Mouse (Mus musculus) forebrain, embryonic 10.5 days (tissue): ENCODE results near the gene Ptp4a2. TPM values are rescaled to one million over a fixed set of nuclear protein-coding genes. Genes with fewer than 3 reads are reported as not detected.
"Not testable (repeated sequence)": the region's sequence is repeated elsewhere in the genome, so short reads cannot be mapped to it uniquely, and the experiment has no call there.

Experiments
- DNase-seq: peaks from one replicate; pipeline ENCODE4 v3.0.0-alpha.2; 2017; ENCODE audit warnings: low spot score; ENCODE audit errors: extremely low spot score
- H3K27ac ChIP-seq: fragments of 300-500 bp; sonication (generic); 2 replicates; pipeline ENCODE4 v1.5.1; 2016; ENCODE audit warnings: mild to moderate bottlenecking
- H3K27me3 ChIP-seq: fragments of 300-500 bp; sonication (generic); 2 replicates; pipeline ENCODE4 v1.6.1; 2016; ENCODE audit warnings: mild to moderate bottlenecking; ENCODE audit not compliant: poor library complexity, severe bottlenecking
- H3K36me3 ChIP-seq: fragments of 300-500 bp; sonication (generic); replicated peaks from 2 replicates; pipeline ENCODE4 v1.6.1; 2016; ENCODE audit warnings: mild to moderate bottlenecking, moderate library complexity
- H3K4me1 ChIP-seq: fragments of 300-500 bp; sonication (generic); 2 replicates; pipeline ENCODE4 v1.6.1; 2016
- H3K4me3 ChIP-seq: fragments of 300-500 bp; sonication (generic); 2 replicates; pipeline ENCODE4 v1.5.1; 2016; ENCODE audit warnings: mild to moderate bottlenecking, moderate library complexity
- H3K9me3 ChIP-seq: fragments of 300-500 bp; sonication (generic); 2 replicates; pipeline ENCODE4 v1.6.1; 2016; ENCODE audit warnings: mild to moderate bottlenecking, moderate library complexity
- WGBS: fragments of 180-500 bp; shearing (Covaris S2); methylation state at CpG from one replicate; pipeline ENCODE4 v1.1.7; 2016; 5-methylcytosine and 5-hydroxymethylcytosine counted together
- microRNA-seq: library from miRNA; unstranded; fragments of <30 nt; microRNA quantifications from one replicate; pipeline ENCODE4, GENCODE M21; 2017
- polyA plus RNA-seq: library from polyadenylated mRNA; unstranded; fragments of >200 nt; fragmentation: Nextera tagmentation; extraction: Ambion mirVana; gene quantifications from 2 replicates; pipeline ENCODE4 v1.2.1, GENCODE M21; 2016

Gene Ptp4a2
- polyA plus RNA-seq, 1 experiment from 2014 or later, result 328 TPM

DNA sequence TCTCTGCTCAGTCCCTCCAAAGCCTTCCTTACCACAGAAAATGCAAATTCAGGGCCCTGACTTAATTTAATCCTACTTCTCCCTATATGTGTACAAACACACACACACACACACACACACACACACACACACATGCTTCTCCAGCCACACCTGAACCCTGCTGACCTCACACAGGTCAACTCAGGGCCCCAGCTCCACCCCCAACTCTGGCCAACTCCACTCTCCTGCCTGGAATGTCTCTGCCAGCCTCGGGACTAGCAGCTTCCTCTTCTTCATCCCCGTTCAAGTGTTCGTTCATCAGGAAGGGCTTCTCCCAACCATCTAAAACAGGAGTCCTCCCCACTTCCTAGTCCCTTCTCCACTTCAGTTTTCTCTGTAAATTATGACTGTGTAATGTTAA is 70.6 kb downstream of the Ptp4a2 start:
- H3K9me3 ChIP-seq, result no peaks in the 10 kb centered on the region
- no peaks in the 10 kb centered on the region for H3K36me3 ChIP-seq
- DNase-seq, result no peak
- H3K4me1 ChIP-seq, result peaks cover 61% of the 10 kb centered on the region
- H3K27ac ChIP-seq, result peak overlapping the region; percentile 30; the same call in 1 of the 2 replicates
- WGBS, result 39% methylated on average over 3 of the region's 3 CpGs
- no peaks in the 10 kb centered on the region for H3K27me3 ChIP-seq
- no peak overlapping the region for H3K4me3 ChIP-seq

DNA sequence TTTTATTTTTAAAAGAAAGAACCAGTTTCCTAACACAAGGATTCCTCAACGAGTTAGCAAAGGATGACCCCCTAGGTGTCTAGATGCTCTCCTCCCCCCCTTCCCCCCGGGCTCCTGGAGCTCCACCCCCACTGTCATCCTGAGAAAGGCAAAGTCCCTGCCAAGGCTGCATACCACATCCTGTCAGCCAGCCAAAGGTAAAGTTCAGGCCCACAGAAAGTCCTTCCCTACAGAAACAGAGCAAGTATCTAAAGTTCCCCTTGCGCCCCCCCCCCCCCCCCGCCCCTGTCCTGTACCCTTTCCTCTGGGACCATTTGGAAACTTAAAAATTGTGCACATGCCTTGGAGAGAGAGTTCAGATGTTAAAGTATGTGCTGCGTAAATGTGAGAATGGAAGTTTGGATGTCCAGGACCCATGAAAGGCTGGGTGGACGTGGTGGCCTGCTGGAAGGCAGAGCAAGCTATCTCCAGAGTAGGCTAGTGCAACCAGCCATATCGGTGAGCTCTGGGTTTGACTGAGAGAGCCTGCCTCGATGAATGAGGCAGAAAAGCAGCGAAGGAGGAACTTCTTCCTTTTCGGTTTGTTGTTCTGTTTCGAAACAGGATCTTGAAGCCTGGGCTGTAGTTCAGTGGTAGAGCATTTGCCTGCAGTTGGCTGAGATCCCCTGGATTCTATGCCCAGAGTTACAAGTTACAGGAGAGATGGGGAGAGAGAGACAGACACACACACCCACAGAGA is 71.7 kb downstream of the Ptp4a2 start:
- Histone ChIP-seq H3K36me3 (no peaks in the 10 kb centered on the region), H3K27me3 (no peaks in the 10 kb centered on the region), H3K4me1 (peaks cover 51% of the 10 kb centered on the region), H3K27ac (peak overlapping the region; percentile 37), H3K4me3 (no peak overlapping the region), H3K9me3 (no peaks in the 10 kb centered on the region)
- 41% methylated on average over 11 of the region's 11 CpGs for WGBS
- no peak for DNase-seq

DNA sequence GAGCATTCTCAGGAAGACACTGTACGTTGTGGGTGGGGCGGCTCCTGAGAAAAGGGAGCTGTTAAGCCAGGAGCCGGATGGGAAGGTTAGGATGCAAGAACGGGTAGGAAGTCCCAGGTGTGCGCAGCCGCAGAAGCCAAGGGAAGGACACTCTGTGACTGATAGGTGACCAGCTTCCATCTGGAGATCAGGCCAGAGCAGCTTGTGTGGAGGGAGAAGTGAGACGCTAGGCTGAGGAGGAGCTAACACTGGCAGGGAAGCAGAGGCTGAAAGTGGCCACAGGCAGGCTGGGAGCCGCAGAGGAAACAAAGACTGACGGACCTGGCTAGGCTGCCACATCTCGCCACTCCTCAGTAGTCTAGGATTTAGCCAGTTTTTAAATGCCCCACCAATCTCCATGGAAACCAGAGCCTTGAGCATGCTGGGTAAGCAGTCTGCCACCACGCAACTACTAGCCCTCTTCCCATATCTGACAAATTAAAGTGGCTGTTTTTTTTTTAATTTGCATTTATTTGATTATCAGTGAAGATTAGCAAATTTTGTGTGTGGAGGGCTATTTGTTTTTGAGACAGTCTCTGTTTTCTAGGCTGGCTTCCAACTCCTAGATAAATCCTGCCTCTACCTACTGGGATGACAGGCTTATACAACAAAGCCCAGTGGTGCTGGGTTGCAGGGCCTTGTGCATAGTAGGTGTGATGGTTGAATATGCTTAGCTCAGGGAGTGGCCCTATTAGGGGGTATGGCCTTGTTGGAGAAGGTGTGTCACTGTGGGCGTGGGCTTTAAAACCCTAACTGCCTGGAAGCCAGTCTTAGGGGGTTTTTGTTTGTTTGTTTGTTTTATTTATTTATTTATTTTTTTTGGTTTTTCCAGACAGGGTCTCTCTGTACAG is 73.3 kb downstream of the Ptp4a2 start:
- 58% methylated on average over 12 of the region's 12 CpGs for WGBS
- H3K36me3 ChIP-seq, result no peaks in the 10 kb centered on the region
- peak; percentile 24 for DNase-seq
- peaks cover 37% of the 10 kb centered on the region for H3K4me1 ChIP-seq
- H3K27ac ChIP-seq, result peak overlapping the region; percentile 79
- no peaks in the 10 kb centered on the region for H3K9me3 ChIP-seq
- H3K27me3 ChIP-seq, result no peaks in the 10 kb centered on the region
- no peak overlapping the region for H3K4me3 ChIP-seq

DNA sequence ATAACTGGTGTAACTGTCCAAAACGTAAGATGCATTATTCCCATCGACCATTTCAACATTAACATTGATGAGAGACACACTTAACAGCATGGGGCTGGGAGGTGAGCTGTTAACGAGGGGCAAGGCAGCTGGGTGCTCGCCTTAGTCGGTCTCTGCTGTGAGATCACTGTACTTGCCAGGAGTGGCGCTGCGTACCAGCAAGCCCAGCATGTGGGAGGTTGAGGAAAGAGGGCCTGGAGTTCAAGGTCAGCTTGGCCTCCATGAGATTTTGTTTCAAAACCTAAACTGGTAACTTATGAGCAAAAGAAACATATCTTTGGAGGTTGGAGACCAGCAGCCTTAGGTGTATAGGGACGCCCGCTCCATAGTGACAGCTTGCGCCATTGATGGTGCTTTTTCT is 78.6 kb downstream of the Ptp4a2 start:
- 89% methylated on average over 10 of the region's 10 CpGs for WGBS
- Histone ChIP-seq H3K9me3 (no peaks in the 10 kb centered on the region), H3K27me3 (no peaks in the 10 kb centered on the region), H3K36me3 (no peaks in the 10 kb centered on the region), H3K27ac (no peak overlapping the region), H3K4me1 (no peaks in the 10 kb centered on the region), H3K4me3 (no peak overlapping the region)
- DNase-seq, result no peak

DNA sequence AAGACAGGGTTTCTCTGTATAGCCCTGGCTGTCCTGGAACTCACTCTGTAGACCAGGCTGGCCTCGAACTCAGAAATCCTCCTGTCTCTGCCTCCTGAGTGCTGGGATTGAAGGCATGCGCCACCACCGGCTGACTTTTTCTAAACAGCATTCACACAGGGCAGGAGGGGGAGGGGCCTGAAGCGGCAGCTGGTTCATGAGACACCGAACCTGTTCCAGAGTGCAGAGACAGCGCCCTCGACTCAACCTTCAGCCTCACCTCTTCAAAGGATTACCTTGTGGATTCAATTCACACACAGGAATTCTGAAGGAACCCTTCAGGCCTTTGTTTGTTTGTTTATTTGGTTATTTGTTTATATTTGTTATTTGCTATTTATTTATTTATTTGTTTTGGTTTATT is 79.1 kb downstream of the Ptp4a2 start:
- Histone ChIP-seq H3K4me3 (no peak overlapping the region), H3K9me3 (no peaks in the 10 kb centered on the region), H3K27ac (no peak overlapping the region), H3K27me3 (no peaks in the 10 kb centered on the region), H3K36me3 (no peaks in the 10 kb centered on the region), H3K4me1 (no peaks in the 10 kb centered on the region)
- DNase-seq, result no peak
- WGBS, result 92% methylated on average over 7 of the region's 7 CpGs

DNA sequence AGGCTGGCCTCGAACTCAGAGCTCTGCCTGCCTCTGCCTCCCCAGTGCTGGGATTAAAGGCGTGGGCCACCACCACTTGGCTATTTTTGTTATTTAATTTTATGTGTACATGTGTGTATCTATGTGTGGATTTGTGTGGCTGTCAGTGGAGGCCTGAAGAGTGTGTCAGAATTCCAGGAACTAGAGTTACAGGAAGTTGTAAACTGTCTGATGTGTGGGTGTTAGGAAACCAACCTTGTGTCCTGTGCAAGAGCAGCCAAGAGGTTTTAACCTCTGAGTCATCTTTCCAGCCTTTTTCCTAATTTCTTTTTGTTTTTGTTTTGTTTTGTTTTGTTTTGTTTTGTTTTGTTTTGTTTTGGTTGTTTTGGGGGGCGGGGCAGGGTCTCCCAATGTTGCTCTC is 83.8 kb downstream of the Ptp4a2 start:
- no peak for DNase-seq
- H3K36me3 ChIP-seq, result no peaks in the 10 kb centered on the region
- H3K4me3 ChIP-seq, result no peak overlapping the region
- H3K9me3 ChIP-seq, result no peaks in the 10 kb centered on the region
- no peaks in the 10 kb centered on the region for H3K4me1 ChIP-seq
- no peak overlapping the region for H3K27ac ChIP-seq
- H3K27me3 ChIP-seq, result no peaks in the 10 kb centered on the region
- WGBS, result 91% methylated on average over 3 of the region's 3 CpGs

DNA sequence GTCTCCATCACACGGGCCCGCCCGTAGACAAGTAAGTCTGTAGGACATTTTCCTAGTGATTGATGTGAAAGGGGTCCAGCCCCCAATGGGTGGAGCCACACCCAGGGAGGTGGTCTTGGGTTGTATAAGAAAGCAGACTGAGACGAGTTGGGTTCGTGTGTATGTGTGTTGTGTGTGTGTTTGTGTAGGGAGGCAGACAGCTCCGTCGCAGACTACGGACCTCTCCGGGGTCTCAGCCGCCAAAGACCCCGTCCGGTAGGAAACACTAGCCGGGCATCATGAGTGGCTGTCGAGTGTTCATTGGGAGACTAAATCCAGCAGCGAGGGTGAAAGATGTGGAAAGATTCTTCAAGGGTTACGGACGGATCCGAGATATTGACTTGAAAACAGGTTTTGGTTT is 87.8 kb downstream of the Ptp4a2 start:
- H3K36me3 ChIP-seq, H3K27ac ChIP-seq, H3K27me3 ChIP-seq, DNase-seq, H3K9me3 ChIP-seq, H3K4me1 ChIP-seq, H3K4me3 ChIP-seq: not testable (repeated sequence)
- 97% methylated on average over 18 of the region's 18 CpGs for WGBS

Small RNAs within 50 kb of the gene (microRNA-seq; reads per million reads assigned to microRNA genes)
- not detected for gene Gm28017

Other genes with a start within 250 kb of the Ptp4a2 start
- 13.9 and 15.7 TPM in 2 replicates for gene Lck, start 237.6 kb upstream of the Ptp4a2 start, polyA plus RNA-seq
- gene Fam167b, start 232.7 kb upstream of the Ptp4a2 start, polyA plus RNA-seq, result 1.2 TPM in 2 replicates
- 298 and 315 TPM in 2 replicates for gene Eif3i, start 210.6 kb upstream of the Ptp4a2 start, polyA plus RNA-seq
- gene Tmem234, start 210.6 kb upstream of the Ptp4a2 start, polyA plus RNA-seq, result 224 and 227 TPM in 2 replicates
- 2.0 and 2.2 TPM in 2 replicates for gene Dcdc2b, start 197.0 kb upstream of the Ptp4a2 start, polyA plus RNA-seq
- 30.4 and 34.8 TPM in 2 replicates for gene Iqcc, start 192.1 kb upstream of the Ptp4a2 start, polyA plus RNA-seq
- 43.9 and 47.1 TPM in 2 replicates for gene Ccdc28b, start 187.3 kb upstream of the Ptp4a2 start, polyA plus RNA-seq
- gene Txlna, start 170.2 kb upstream of the Ptp4a2 start, polyA plus RNA-seq, result 114 and 118 TPM in 2 replicates
- gene Kpna6, start 138.5 kb upstream of the Ptp4a2 start, polyA plus RNA-seq, result 14.0 and 15.1 TPM in 2 replicates
- 15.7 and 20.0 TPM in 2 replicates for gene Tmem39b, start 114.4 kb upstream of the Ptp4a2 start, polyA plus RNA-seq
- gene Khdrbs1, start 68.9 kb upstream of the Ptp4a2 start, polyA plus RNA-seq, result 148 and 151 TPM in 2 replicates
- gene Spocd1, start 118.0 kb downstream of the Ptp4a2 start, polyA plus RNA-seq, result not detected in 2 replicates
- 0.84 and 1.4 TPM in 2 replicates for gene Adgrb2, start 173.7 kb downstream of the Ptp4a2 start, polyA plus RNA-seq
- gene Col16a1, start 236.6 kb downstream of the Ptp4a2 start, polyA plus RNA-seq, result 2.3 and 2.4 TPM in 2 replicates